Mouse (Mus musculus) hindbrain, embryonic 11.5 days (tissue): Measurements from ENCODE around the gene Timm17a. TPM values are rescaled to one million over a fixed set of nuclear protein-coding genes. Genes with fewer than 3 reads are reported as not detected.
A peak's percentile ranks its signal among the peaks of the same experiment; 100 is the strongest.

Source experiments
- ATAC-seq: fragments of 200-750 bp; cut with Nextera tagmentation; 2 replicates; pipeline ENCODE4 v1.8.0; 2017; ENCODE audit warnings: mild to moderate bottlenecking, moderate TSS enrichment, moderate library complexity; ENCODE audit not compliant: low FRiP score
- DNase-seq: peaks from one replicate; pipeline ENCODE4 v3.0.0-alpha.2; 2015; ENCODE audit warnings: low spot score
- H3K27ac ChIP-seq: fragments of 300-500 bp; sonication (generic); 2 replicates; pipeline ENCODE4 v1.5.1; 2014; ENCODE audit warnings: mild to moderate bottlenecking, low read depth, low read length
- H3K27me3 ChIP-seq: fragments of 300-500 bp; sonication (generic); 2 replicates; pipeline ENCODE4 v1.6.1; 2014; ENCODE audit warnings: mild to moderate bottlenecking, low read length, moderate library complexity, mixed read lengths; ENCODE audit not compliant: control insufficient read depth, insufficient read depth
- H3K36me3 ChIP-seq: fragments of 300-500 bp; sonication (generic); 2 replicates; pipeline ENCODE4 v1.6.1; 2014; ENCODE audit warnings: mild to moderate bottlenecking, low read length, moderate library complexity, mixed read lengths; ENCODE audit not compliant: control insufficient read depth, insufficient read depth
- H3K4me1 ChIP-seq: fragments of 300-500 bp; sonication (generic); replicated peaks from 2 replicates; pipeline ENCODE4 v1.6.1; 2014; ENCODE audit warnings: low read length, mixed read lengths; ENCODE audit not compliant: control insufficient read depth, insufficient read depth
- H3K4me2 ChIP-seq: fragments of 300-500 bp; sonication (generic); replicated peaks from 2 replicates; pipeline ENCODE4 v1.6.1; 2014; ENCODE audit warnings: mild to moderate bottlenecking, low read depth, low read length
- H3K4me3 ChIP-seq: fragments of 300-500 bp; sonication (generic); 2 replicates; pipeline ENCODE4 v1.5.1; 2014; ENCODE audit warnings: low read depth, low read length
- H3K9ac ChIP-seq: fragments of 300-500 bp; sonication (generic); 2 replicates; pipeline ENCODE4 v1.6.1; 2014; ENCODE audit warnings: low read depth, low read length
- H3K9me3 ChIP-seq: fragments of 300-500 bp; sonication (generic); 2 replicates; pipeline ENCODE4 v1.6.1; 2016; ENCODE audit warnings: low read length; ENCODE audit not compliant: control insufficient read depth
- WGBS: fragments of 180-500 bp; shearing (Covaris S2); extraction: QIAGEN DNeasy Blood & Tissue Kit; methylation state at CpG from one replicate; pipeline ENCODE4 v1.1.7; 2014; 5-methylcytosine and 5-hydroxymethylcytosine counted together
- polyA plus RNA-seq: library from polyadenylated mRNA; unstranded; fragments of >200 nt; fragmentation: Nextera tagmentation; extraction: Ambion mirVana; gene quantifications from 2 replicates; pipeline ENCODE4 v1.2.1, GENCODE M21; 2014

The Timm17a gene
- polyA plus RNA-seq, 1 experiment from 2014 or later = 175 TPM

DNA sequence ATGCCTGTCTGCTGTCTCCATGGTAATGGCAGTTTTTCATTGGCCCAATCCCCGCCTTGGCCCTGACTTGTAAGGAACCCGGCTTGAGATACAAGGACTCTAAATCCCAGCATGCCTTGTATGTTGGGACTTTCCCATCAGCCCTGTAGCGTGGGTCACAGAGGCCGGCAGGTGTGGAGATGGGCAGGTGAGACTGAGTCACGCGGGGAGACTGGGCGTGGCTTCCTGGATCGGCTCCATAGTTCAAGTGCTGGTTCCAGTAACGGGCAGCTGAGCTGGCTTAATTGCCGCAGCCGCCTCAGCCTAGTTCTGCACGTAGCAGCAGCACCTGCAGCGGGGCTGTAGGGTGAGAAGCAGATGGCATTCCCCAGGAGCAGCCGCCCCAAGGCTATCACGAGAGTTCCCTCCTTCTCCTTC, 65.1 kb downstream of the Timm17a start:
- 9% methylated on average over 15 of the region's 15 CpGs for WGBS
- Histone ChIP-seq H3K9ac (no peak overlapping the region), H3K27ac (no peak overlapping the region), H3K4me2 (peak overlapping the region; percentile 44), H3K4me3 (peak overlapping the region; percentile 18; the same call in 1 of the 2 replicates), H3K36me3 (no peaks in the 10 kb centered on the region), H3K4me1 (no peaks in the 10 kb centered on the region), H3K9me3 (no peaks in the 10 kb centered on the region), H3K27me3 (0 out of 2 replicates have a peak, but pooled peaks cover 2% of the 10 kb centered on the region)
- ATAC-seq = no peak
- peak; percentile 23 for DNase-seq

Other genes with a start within 250 kb of the Timm17a start
- 0.19 and 0.53 TPM in 2 replicates for gene Lgr6, start 208.5 kb downstream of the Timm17a start, polyA plus RNA-seq
- gene Ptpn7, start 181.1 kb downstream of the Timm17a start, polyA plus RNA-seq = 1.3 and 2.1 TPM in 2 replicates
- gene Arl8a, start 167.0 kb downstream of the Timm17a start, polyA plus RNA-seq = 84.5 and 84.6 TPM in 2 replicates
- gene Gpr37l1, start 146.1 kb downstream of the Timm17a start, polyA plus RNA-seq = not detected in 2 replicates
- 0.73 and 2.0 TPM in 2 replicates for gene Elf3, start 55.2 kb downstream of the Timm17a start, polyA plus RNA-seq
- 96.8 and 104 TPM in 2 replicates for gene Rnpep, start 29.7 kb downstream of the Timm17a start, polyA plus RNA-seq
- gene Lmod1, start 11.0 kb upstream of the Timm17a start, polyA plus RNA-seq = 0.32 and 0.45 TPM in 2 replicates
- 40.1 and 44.5 TPM in 2 replicates for gene Shisa4, start 61.5 kb upstream of the Timm17a start, polyA plus RNA-seq
- 176 and 217 TPM in 2 replicates for gene Ipo9, start 116.7 kb upstream of the Timm17a start, polyA plus RNA-seq